Mouse (Mus musculus) stomach, postnatal 0 days (tissue): ENCODE data around the gene Fsd1.

Experiments
- CTCF ChIP-seq: IDR thresholded peaks from 2 replicates; pipeline ENCODE4 v1.5.1; 2016; ENCODE audit warnings: antibody characterized with exemption, low read depth, mild to moderate bottlenecking, moderate library complexity
- EP300 ChIP-seq: optimal IDR thresholded peaks from 2 replicates; pipeline ENCODE3; 2016; ENCODE audit warnings: antibody characterized with exemption

- TF ChIP-seq CTCF (no peak), EP300 (no peak)
Observed at GRCm38 (mm10) chr17:56035216-56035615, 48.9 kb downstream of the Fsd1 start.
